Mouse (Mus musculus): ENCODE measurements around the gene Ttyh3.

- TF ChIP-seq POLR2A (IDR thresholded peaks at IDR 0.05; ENCODE audit: borderline replicate concordance, extremely low read depth, insufficient read depth, insufficient read length, poor library complexity, severe bottlenecking), result no peak
- TF ChIP-seq CTCF (IDR thresholded peaks at IDR 0.05; ENCODE audit: borderline replicate concordance, extremely low read depth, insufficient read depth, insufficient read length), result peak; percentile 23; the same call in 1 of the 2 replicates
Observed at GRCm38 (mm10) chr5:140628995-140629394, 19.8 kb downstream of the Ttyh3 start.

Measured in brain, embryonic 14.5 days (tissue).